Mouse (Mus musculus) kidney, postnatal 4 days (tissue): ENCODE data around the gene Vps51.
"Not testable (repeated sequence)": the region's sequence is repeated elsewhere in the genome, so short reads cannot be mapped to it uniquely, and the experiment has no call there.

Source experiments
- DNase-seq, 2 experiments: peaks; one replicate each; pipeline ENCODE4 v3.0.0; 2021; ENCODE audit warnings: mixed read lengths in 2 of 2

The Vps51 gene

DNA sequence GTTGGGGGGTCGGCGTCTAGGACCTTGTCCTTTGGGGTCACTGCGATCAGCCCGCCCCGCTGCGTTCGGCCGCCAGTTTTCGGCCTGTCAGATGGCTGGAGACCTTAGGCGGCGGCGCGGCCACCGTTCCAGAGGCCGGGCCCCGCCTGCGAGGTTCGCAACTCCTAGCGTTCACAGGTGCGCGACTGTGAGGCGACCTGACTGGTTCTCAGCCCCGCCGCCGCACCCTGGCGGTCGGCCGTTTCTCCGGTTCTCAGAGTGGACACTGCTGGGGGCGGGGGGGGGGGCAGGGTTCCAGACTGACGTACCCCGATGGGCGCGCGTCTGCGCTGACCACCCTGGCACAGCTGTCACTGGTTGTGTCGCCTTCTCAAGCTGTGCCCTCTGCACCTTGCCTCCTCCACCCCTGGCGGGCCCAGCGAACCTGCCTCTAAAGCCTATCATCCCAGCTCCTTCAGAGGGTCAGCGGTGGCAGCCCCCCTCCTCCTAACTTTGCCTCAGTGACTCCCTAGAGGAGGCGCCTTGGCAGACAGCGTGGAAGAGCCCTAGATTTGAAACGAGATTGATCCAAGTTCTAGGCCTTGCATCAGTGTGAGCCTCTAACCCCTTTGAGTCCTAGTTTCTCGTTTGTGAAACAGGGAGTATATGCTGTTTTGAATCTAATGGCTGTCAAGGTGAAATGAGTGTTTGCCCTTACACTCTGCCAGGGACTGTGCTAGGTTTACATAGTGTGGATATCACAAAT is 29.7 kb downstream of the Vps51 start:
- DNase-seq = no peak

DNA sequence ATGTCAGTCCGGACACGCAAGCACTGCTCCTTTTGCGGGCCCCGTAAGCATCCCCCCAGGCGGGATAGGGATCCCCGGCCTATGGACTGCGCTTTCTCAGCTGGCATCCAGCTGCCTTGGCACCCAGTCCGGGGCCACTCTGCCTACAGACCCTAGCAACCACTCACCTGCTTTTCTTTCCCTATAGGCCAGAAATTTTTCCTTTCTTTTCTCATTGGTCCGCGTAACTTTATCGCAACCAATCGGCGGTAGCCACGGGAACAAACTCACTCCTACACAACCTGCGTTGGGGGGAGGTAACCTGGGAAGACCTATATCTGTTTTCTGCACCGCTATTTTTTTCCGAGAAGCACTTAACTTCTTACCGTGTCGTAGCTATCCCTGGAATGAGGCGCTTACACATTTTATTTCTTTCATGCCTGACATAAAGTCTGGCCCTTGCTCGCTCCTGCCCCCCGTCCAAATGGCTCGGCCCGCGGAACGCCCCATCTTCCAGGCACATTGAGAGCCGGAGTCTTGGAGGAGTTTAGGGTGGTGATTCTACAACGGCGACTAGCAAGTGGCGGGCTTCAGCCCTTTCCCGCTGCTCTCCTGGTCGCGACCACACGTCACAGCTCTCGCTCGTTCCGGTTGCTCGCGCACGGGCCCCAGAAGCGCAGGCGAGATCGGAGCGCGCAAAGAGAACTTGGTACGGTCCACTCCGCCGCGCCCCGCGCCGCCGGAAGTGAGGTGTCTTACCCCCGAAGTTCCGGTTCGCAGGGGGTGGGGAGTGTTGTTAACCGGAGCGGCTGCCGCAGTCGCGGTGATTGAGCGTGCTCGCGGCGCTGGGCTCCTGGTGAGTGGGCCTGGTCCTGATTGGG is 30.5 kb downstream of the Vps51 start, which contains the start of gene Syvn1:
Gene Syvn1, plus strand, starts transcription at position 283 of the 860 bp plus-strand sequence.
- DNase-seq = peak; percentile 89 to 94

DNA sequence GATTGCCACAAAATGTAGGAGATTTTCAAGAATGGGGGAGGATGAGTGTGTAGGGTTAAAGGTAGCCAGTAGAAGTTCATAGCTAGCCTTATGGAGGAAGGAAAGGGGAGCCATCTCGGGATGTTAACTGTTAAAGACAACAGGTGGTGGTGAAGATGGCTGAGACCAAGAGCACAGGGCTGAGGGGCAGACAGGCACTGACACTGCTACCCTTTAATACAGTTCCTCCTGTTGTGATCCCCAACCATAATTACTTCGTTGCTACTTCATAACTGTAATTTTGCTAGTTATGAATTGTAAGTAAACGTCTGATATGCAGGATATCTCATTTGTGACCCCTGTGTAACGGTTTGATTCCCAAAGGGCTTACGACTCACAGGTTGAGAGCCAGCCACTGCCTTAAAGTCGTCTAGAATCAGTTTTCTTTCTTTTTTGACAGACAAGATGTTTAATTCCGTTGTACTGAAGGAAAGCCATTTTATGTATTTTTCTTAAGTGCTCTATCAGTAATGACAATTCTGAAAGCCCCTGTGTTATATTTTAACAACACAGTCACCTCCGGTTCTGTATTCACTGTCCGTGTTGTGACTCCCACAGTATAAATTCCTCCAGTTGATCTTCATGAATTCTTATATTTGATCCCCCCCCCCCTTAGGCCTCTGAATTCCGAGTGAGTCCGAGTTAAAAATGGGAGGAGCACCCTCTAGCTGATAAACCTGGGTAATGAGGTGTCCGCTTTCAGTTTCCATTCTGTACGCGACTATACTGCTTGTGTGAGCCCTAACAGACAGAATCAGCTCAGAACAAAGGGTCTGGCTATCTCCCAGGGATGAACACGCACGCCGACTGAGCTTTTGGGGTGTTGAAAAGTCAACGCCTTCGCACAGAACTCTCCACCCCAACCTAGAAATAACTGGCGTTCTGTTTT is 31.4 kb downstream of the Vps51 start:
- DNase-seq = no peak

DNA sequence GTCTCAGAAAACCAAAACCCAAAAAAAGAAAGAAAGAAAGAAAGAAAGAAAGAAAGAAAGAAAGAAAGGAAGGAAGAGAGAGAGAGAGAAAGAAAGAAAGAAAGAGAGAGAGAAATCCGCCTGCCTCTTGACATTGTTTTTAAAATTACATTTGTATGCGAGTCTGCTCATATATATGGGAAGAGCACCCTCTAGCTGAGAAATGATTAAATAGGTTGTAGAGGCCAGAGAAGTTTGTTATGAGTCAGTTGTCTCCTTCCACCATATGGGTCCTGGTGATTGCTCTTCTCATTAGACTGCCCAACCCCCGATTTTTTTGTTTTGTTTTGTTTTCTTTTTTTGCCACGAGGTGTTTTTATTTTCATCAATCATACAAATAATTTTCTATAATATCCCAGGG is 32.9 kb downstream of the Vps51 start:
- not testable (repeated sequence) for DNase-seq

DNA sequence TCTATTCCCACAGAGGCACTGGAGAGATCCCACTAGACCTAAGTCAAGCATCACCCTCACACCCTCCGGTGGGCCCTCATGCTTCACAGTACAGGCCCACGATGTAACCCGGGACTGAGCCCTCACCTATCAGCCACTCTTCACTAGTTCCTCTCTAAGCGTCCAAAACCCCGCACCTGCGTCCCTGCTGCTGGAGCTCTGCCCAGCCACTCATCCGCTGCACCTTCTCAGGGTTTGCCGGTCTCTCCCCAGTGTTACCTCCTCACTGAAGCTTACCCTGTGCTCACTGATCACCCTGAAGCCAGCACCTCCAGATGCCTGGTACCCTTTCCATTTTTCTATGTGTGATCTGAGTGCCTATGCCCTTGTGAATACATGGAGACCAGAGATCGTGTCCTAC is 34.7 kb downstream of the Vps51 start:
- no peak for DNase-seq

DNA sequence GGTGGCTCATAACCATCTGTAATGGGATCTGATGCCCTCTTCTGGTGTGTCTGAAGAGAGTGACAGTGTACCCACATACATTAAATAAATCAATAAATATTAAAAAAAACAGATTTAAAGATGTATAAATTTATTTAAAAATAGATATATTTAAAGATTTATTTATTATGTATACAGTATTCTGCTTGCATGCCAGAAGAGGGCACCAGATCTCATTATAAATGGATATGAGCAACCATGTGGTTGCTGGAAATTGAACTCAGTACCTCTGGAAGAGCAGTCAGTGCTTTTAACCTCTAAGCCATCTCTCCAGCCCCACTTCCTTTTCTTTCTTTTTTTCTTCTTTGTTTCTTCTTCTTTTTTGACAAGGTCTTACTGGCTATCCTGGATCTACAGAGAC is 37.0 kb downstream of the Vps51 start:
- no peak for DNase-seq

DNA sequence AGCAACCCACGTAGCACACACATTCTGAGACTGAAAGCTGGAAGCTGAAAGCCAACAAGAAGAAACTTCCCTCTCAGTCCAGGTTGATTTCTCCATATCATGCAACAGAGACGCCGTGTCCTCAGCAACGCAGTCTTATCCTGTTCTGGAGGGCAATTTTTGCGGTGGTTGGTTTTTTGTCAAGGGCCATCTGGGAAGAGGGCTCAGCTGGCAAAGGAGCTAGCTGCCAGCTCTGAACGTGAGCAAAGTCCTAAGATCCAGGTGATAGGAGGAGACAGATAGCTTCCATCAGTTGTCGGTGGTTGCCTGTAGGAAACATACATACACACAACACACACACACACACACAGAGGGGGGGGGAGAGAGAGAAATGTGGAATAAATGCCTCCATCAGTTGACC is 38.7 kb downstream of the Vps51 start:
- no peak for DNase-seq

DNA sequence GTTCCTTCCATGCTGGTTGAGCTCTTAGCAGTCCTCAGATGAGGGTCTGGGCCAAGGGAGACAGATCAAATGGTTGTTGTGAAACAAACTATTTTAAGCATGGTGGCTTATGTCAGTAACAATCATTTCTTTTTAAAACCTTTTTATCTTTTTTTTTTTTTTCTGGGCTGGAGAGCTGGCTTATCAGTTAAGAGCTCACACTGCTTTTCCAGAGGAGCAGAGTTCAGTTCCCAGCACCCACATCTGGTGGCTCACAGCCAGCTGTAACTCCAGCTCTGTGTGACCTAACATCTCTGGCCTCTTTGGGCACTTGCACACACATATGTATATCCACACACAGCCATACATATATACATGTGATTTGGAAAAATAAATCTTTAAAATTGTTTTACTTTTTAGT is 39.3 kb downstream of the Vps51 start:
- DNase-seq = no peak

DNA sequence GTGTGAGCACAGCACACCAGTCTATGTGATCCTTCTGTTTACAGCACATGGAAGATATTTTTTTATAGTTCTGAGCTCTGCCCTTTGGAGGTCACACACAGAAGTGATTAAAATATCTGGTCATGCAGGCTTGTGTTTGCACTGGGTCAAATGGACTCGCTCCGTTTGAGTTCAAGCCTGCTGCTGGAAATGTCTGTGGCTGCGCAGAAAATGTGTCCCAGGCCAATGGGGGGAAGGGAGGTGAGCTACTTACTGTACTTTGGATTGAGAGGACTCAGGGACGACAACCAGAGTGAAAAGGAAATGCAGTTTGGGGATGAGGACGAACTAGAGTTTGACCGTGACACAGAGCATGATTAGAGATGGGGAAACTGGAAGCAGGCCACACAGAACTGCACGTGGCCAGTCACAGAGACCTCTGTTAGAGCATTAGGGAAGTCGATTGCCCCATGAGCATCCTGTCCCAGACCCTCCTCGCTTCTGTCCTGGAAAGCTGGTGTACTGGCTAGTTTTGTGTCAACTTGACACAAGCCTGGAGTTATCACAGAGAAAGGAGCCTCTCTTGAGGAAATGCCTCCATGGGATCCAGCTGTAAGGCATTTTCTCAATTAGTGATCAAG is 41.0 kb downstream of the Vps51 start:
- DNase-seq = no peak

DNA sequence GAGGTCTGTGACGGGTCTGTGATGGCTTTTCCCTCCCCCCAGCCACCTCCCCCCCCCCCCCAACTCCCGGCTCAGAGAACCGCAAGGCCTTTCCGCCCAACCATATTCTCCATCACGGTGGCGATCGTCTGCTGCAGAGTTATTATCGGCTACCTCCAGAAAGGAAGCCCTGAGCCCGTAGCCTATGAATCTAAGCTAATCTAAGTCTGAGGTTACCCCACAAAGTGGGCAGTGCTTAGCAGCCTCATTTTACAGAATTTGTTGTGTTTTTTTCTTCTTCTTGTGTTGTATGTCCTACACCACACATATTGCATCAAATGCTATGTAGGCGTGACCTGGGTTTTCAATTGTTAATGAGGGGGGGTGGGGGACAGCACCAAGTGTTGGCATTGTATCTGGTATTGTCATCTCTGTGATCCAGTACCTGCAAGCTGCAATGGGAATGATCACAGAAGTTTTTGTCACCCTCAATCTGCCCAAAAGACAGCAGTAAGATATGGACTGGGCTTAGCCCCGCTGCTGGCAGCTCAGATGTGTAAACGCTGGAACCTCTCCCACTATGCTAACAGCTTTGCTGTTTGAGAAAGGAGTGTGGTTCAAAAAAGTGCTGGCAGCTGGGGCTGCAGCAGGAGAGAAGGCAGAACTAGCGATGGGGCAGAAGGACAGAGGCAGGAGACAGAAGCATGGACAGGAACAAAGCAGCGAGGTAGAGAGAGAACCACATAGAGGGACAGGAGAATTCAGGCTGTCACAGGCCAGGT is 46.3 kb downstream of the Vps51 start:
- DNase-seq = no peak

DNA sequence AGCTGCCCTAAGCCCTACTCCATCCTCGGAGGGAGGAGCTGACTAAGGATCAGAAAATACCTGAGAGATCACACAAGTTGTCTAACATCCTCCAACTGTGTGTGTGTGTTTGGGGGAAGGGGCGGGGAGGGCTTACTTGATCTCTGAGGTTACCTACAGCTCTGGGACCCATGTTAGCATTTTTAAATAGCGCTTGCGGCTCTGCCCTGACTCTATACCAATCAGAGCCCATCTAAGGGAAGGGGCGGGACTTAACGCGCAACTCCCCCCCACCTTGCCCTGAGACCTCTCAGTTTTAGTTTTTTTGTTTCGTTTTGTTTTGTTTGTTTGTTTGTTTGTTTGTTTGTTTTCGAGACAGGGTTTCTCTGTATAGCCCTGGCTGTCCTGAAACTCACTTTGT is 47.6 kb downstream of the Vps51 start:
- no peak for DNase-seq

DNA sequence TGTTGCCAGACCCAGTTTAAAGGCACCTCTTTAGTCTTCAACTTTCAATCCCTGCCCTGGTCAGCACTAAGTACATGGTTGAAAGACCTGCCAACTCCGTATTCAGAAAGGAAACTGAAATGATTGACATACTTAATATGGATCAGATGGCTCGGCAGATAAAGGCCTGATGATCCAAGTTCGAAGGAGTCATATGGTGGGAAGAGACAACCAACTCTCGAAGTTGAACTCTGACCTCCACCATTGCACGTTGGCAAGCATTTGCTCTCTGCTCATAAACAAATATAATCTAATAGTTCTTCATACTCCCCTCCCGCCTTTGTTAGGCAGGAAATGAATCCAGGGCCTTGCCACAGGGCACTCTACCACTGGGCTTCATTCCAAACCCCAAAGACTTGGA is 48.0 kb downstream of the Vps51 start:
- DNase-seq = no peak

DNA sequence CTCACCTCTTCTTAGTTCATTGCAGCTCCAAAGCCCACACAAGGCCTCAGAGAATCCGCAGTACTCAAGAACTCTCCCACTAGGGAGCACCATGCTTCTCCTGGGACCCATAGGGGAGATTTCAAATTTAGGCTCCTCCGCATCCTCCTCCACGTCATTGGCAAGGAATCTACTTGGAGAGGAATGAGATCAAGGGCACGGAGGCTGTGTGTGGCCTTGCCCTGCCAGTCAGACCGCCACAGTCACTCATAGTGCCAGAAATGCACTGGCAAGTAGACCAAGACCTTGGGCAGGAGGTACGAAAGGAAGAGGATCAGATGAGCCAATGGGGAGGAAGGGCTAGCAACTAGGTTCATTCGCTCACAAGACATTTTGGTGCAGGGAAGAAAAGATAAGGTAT is 53.1 kb downstream of the Vps51 start:
- no peak for DNase-seq

DNA sequence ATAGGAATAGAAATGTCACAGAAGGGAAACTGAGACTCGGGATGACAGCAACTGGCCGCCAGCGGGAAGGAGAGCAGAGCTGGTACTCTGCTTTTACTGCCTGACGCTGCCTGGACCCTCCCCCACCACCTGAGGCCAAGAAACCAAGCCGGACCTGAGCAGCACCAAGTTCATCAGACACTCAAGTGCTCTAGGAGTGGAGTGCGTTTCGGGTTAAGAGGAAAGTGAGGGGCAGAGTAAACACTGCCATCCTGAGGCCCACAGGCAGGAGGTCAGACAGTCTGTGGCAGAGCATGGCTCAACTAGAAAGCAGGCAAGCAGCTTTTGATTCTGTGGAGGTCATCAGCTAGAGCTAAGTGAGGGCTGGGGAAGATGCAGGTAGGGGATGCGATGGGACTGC is 54.0 kb downstream of the Vps51 start:
- no peak for DNase-seq

DNA sequence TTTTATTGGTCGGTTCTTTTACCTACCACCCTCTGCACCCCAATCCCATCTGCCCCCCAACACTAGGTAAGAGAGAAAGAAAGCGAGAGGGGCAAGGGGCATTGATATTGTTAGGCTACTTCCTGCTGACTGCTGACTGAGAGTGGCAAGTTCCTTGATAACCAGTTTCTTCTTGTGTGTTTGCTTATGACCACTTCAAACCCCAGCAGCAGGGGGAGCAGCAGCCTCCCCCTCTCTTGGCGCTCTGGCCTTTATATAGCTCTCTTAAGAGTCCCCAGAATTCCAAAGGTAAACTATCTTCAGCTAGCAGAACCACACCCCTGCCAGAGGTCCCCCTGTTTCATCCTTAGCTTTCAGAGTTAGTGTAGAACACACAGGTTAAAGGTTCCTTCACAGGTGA is 56.8 kb downstream of the Vps51 start:
- no peak for DNase-seq

DNA sequence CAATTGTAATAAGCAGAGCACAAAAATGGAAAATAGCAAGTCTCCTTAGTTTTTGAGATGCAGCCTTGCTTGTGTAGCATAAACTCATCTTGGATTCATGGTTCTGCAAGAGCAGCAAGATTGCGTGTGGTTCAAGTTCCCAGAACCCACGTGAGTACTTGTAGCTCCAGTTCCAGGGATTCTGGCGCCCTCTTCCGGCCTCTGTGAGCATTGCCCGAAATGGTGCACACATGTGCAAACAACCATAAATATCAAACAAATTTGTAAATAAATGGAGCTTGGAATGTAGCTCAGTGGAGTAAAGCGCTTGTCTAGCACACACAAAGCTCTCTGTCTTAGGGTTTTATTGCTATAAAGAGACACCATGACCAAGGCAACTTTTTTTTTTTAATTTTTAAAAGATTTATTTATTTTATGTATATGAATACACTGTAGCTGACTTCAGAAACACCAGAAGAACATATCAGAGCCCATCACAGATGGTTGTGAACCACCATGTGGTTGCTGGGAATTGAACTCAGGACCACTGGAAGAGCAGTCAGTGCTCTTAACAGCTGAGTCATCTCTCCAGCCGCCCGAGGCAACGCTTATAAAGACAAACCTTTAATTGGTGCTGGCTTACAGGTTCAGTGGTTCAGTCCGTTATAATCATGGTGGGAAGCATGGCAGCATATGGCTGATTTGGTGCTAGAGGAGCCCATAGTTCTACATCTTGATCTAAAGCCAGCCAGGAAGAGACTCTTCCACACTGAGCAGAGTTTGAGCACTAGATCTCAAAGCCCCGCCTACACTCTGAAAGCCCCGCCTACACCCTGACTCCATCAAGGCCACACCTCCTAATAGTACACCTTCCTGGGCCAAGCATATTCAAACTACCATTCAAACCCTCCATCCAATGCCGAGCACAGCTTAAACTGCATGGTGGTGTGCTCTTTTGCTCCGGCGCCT is 58.6 kb downstream of the Vps51 start:
- peak; percentile 93 to 94 for DNase-seq
